Mouse (Mus musculus): ENCODE results near the gene Gm37240. TPM values are rescaled to one million over a fixed set of nuclear protein-coding genes. Genes with fewer than 3 reads are reported as not detected.

The Gm37240 gene
- polyA plus RNA-seq, 1 experiment from 2014 or later, result 12.7 TPM

- Histone ChIP-seq H3K9ac (no peak overlapping the region), H3K36me3 (no peaks in the 10 kb centered on the region), H3K4me3 (no peak overlapping the region), H3K4me1 (replicated peaks) (no peaks in the 10 kb centered on the region), H3K4me2 (no peak overlapping the region), H3K27me3 (no peaks in the 10 kb centered on the region), H3K9me3 (replicated peaks) (no peaks in the 10 kb centered on the region), H3K27ac (no peak overlapping the region)
- no peak for ATAC-seq (replicated peaks; ENCODE audit: insufficient number of reproducible peaks, insufficient read depth, low FRiP score, low read depth)
- WGBS, result 84% methylated on average over 2 of the region's 2 CpGs
These were observed 1133.5 kb downstream of the Gm37240 start for GRCm38 (mm10) chr3:84753816-84754215.

- no peaks in the 10 kb centered on the region for H3K9me3 ChIP-seq (replicated peaks)
- H3K36me3 ChIP-seq, result no peaks in the 10 kb centered on the region
- no peak overlapping the region for H3K27ac ChIP-seq
- H3K9ac ChIP-seq, result no peak overlapping the region
- H3K4me3 ChIP-seq, result no peak overlapping the region
- 50% methylated on average over 5 of the region's 5 CpGs for WGBS
- no peak for ATAC-seq (replicated peaks; ENCODE audit: insufficient number of reproducible peaks, insufficient read depth, low FRiP score, low read depth)
- H3K4me2 ChIP-seq, result no peak overlapping the region
- no peaks in the 10 kb centered on the region for H3K27me3 ChIP-seq
- peaks cover 19% of the 10 kb centered on the region for H3K4me1 ChIP-seq (replicated peaks)
These were observed 1138.1 kb downstream of the Gm37240 start for GRCm38 (mm10) chr3:84749222-84749621.

- no peak overlapping the region for H3K27ac ChIP-seq
- no peak overlapping the region for H3K9ac ChIP-seq
- peaks cover 19% of the 10 kb centered on the region for H3K4me1 ChIP-seq (replicated peaks)
- no peak for ATAC-seq (replicated peaks; ENCODE audit: insufficient number of reproducible peaks, insufficient read depth, low FRiP score, low read depth)
- 82% methylated on average over 5 of the region's 5 CpGs for WGBS
- no peak overlapping the region for H3K4me2 ChIP-seq
- H3K9me3 ChIP-seq (replicated peaks), result no peaks in the 10 kb centered on the region
- H3K4me3 ChIP-seq, result no peak overlapping the region
- H3K27me3 ChIP-seq, result no peaks in the 10 kb centered on the region
- no peaks in the 10 kb centered on the region for H3K36me3 ChIP-seq
These were observed 1139.2 kb downstream of the Gm37240 start for GRCm38 (mm10) chr3:84748139-84748538.

GRCm38 (mm10) chr3:84745537-84746189 is 1141.7 kb downstream of the Gm37240 start:
- ATAC-seq (replicated peaks; ENCODE audit: insufficient number of reproducible peaks, insufficient read depth, low FRiP score, low read depth), result peak; percentile 73
- Histone ChIP-seq H3K4me3 (peak overlapping the region; percentile 7), H3K9me3 (replicated peaks) (no peaks in the 10 kb centered on the region), H3K27me3 (no peaks in the 10 kb centered on the region), H3K4me1 (replicated peaks) (peaks cover 19% of the 10 kb centered on the region), H3K4me2 (peak overlapping the region; percentile 45), H3K27ac (peak overlapping the region; percentile 41), H3K9ac (no peak overlapping the region), H3K36me3 (no peaks in the 10 kb centered on the region)
- WGBS, result 22% methylated on average over 18 of the region's 18 CpGs

GRCm38 (mm10) chr3:84744707-84745106 is 1142.6 kb downstream of the Gm37240 start:
- Histone ChIP-seq H3K27ac (no peak overlapping the region), H3K4me1 (replicated peaks) (peaks cover 19% of the 10 kb centered on the region), H3K36me3 (no peaks in the 10 kb centered on the region), H3K9me3 (replicated peaks) (no peaks in the 10 kb centered on the region), H3K4me2 (no peak overlapping the region), H3K4me3 (no peak overlapping the region), H3K9ac (no peak overlapping the region), H3K27me3 (no peaks in the 10 kb centered on the region)
- ATAC-seq (replicated peaks; ENCODE audit: insufficient number of reproducible peaks, insufficient read depth, low FRiP score, low read depth), result peak; percentile 44; the same call in 1 of the 2 replicates
- WGBS, result 46% methylated on average over 13 of the region's 13 CpGs

- H3K27me3 ChIP-seq, result no peaks in the 10 kb centered on the region
- H3K4me1 ChIP-seq (replicated peaks), result peaks cover 8% of the 10 kb centered on the region
- H3K9me3 ChIP-seq (replicated peaks), result no peaks in the 10 kb centered on the region
- H3K4me3 ChIP-seq, result no peak overlapping the region
- H3K9ac ChIP-seq, result no peak overlapping the region
- H3K27ac ChIP-seq, result no peak overlapping the region
- WGBS, result 59% methylated on average over 10 of the region's 10 CpGs
- H3K4me2 ChIP-seq, result no peak overlapping the region
- no peak for ATAC-seq (replicated peaks; ENCODE audit: insufficient number of reproducible peaks, insufficient read depth, low FRiP score, low read depth)
- no peaks in the 10 kb centered on the region for H3K36me3 ChIP-seq
These were observed 1147.2 kb downstream of the Gm37240 start for GRCm38 (mm10) chr3:84740050-84740596.

GRCm38 (mm10) chr3:84737137-84737536 is 1150.2 kb downstream of the Gm37240 start:
- H3K9me3 ChIP-seq (replicated peaks), result no peaks in the 10 kb centered on the region
- no peaks in the 10 kb centered on the region for H3K36me3 ChIP-seq
- H3K27ac ChIP-seq, result no peak overlapping the region
- peaks cover 4% of the 10 kb centered on the region; the same call in 1 of the 2 replicates for H3K4me1 ChIP-seq (replicated peaks)
- H3K27me3 ChIP-seq, result no peaks in the 10 kb centered on the region
- H3K9ac ChIP-seq, result no peak overlapping the region
- H3K4me2 ChIP-seq, result no peak overlapping the region
- 75% methylated on average over 3 of the region's 3 CpGs for WGBS
- H3K4me3 ChIP-seq, result no peak overlapping the region
- no peak for ATAC-seq (replicated peaks; ENCODE audit: insufficient number of reproducible peaks, insufficient read depth, low FRiP score, low read depth)

- Histone ChIP-seq H3K36me3 (no peaks in the 10 kb centered on the region), H3K4me1 (replicated peaks) (peaks cover 14% of the 10 kb centered on the region), H3K27ac (no peak overlapping the region), H3K4me3 (no peak overlapping the region), H3K4me2 (no peak overlapping the region), H3K9ac (no peak overlapping the region), H3K9me3 (replicated peaks) (no peaks in the 10 kb centered on the region), H3K27me3 (no peaks in the 10 kb centered on the region)
- 53% methylated on average over 10 of the region's 10 CpGs for WGBS
- no peak for ATAC-seq (replicated peaks; ENCODE audit: insufficient number of reproducible peaks, insufficient read depth, low FRiP score, low read depth)
These were observed 1151.6 kb downstream of the Gm37240 start for GRCm38 (mm10) chr3:84735716-84736115.

- Histone ChIP-seq H3K9ac (no peak overlapping the region), H3K36me3 (no peaks in the 10 kb centered on the region), H3K27ac (no peak overlapping the region), H3K4me1 (replicated peaks) (peaks cover 14% of the 10 kb centered on the region), H3K27me3 (no peaks in the 10 kb centered on the region), H3K4me3 (peak overlapping the region; percentile 36), H3K4me2 (peak overlapping the region; percentile 62), H3K9me3 (replicated peaks) (no peaks in the 10 kb centered on the region)
- ATAC-seq (replicated peaks; ENCODE audit: insufficient number of reproducible peaks, insufficient read depth, low FRiP score, low read depth), result no peak
- 13% methylated on average over 6 of the region's 6 CpGs for WGBS
These were observed 1154.8 kb downstream of the Gm37240 start for GRCm38 (mm10) chr3:84732516-84732915.

- WGBS, result 8% methylated on average over 20 of the region's 20 CpGs
These were observed 1155.3 kb downstream of the Gm37240 start for GRCm38 (mm10) chr3:84732016-84732502.

GRCm38 (mm10) chr3:84731403-84732015 is 1155.8 kb downstream of the Gm37240 start:
- peaks cover 14% of the 10 kb centered on the region for H3K4me1 ChIP-seq (replicated peaks)
- peak overlapping the region; percentile 62 for H3K4me2 ChIP-seq
- peak overlapping the region; percentile 36 for H3K4me3 ChIP-seq
- no peaks in the 10 kb centered on the region for H3K27me3 ChIP-seq
- no peak for ATAC-seq (replicated peaks; ENCODE audit: insufficient number of reproducible peaks, insufficient read depth, low FRiP score, low read depth)
- H3K36me3 ChIP-seq, result no peaks in the 10 kb centered on the region
- H3K9ac ChIP-seq, result 0 out of 2 replicates have a peak overlapping the region, but pooled peaks have one; percentile 34
- H3K27ac ChIP-seq, result no peak overlapping the region
- WGBS, result 22% methylated on average over 9 of the region's 9 CpGs
- no peaks in the 10 kb centered on the region for H3K9me3 ChIP-seq (replicated peaks)

More at GRCm38 (mm10) chr3:84732016-84732502, 1155.3 kb downstream of the Gm37240 start:
- Histone ChIP-seq H3K4me2 (peak overlapping the region; percentile 62), H3K9ac (0 out of 2 replicates have a peak overlapping the region, but pooled peaks have one; percentile 34), H3K4me1 (replicated peaks) (peaks cover 14% of the 10 kb centered on the region), H3K27me3 (no peaks in the 10 kb centered on the region), H3K4me3 (peak overlapping the region; percentile 36), H3K36me3 (no peaks in the 10 kb centered on the region), H3K27ac (no peak overlapping the region), H3K9me3 (replicated peaks) (no peaks in the 10 kb centered on the region)
- ATAC-seq (replicated peaks; ENCODE audit: insufficient number of reproducible peaks, insufficient read depth, low FRiP score, low read depth), result no peak

Data from heart, embryonic 15.5 days (tissue).